Mouse (Mus musculus) skeletal muscle tissue, adult 2 months (tissue): ENCODE data around the gene Wnt10b.

ENCODE experiments used
- DNase-seq: peaks from one replicate; pipeline ENCODE4 v3.0.0-alpha.2; 2012; ENCODE audit warnings: low read depth, low spot score

The Wnt10b gene

DNA sequence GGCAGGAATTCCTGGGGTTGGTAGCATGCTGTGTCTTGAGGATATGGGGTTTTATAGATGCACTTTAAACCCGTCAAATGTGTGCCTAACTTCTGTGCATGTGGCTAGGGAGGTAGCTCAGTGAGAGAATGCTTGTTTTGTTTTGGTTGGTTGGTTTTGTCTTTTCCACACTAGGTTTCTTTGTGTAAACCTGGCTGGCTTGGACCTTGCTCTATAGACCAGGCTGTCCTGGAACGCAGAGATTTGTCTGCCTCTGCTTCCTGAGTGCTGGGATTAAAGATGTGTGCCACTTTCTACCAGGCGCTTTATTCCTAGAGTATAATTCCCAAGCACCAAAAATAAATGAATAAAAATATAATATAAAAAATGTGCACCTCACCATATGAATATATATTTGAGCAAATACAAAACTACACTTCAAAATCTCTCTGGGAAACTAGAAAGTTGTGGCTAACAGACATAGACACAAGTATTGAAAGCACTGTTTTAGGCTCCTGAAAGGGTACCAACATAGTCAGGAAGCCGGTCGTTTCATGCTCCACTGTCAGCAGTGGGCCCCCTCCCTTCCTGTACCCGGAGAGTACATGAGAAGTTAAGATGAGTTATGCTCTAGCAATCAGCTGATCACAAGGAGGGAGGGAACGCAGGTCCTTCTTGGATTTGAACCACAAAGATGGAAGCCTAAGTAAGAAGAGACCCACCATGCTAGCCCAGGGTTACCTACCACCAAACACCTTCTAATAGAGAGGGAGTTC lies 48.0 kb downstream of the Wnt10b start:
- no peak for DNase-seq

DNA sequence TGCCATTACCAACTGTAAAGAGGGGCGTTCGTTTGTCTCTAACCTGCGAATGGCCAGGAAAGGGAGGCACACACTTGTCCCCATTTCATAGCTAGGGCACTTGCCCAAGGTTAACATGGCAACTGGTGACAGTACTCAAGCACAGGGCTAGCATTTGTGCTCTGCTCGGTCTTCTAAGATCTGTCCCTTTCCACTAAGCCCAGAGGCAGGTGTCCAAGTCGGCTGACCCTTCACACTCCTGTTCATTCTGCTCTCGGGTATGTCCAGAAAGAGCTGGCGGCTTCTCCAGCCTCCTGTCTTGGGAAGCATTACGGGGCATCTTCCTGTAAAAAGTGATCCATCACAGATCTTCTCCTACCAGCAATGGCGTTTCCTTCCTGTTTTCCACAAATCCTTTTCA lies 49.6 kb downstream of the Wnt10b start:
- no peak for DNase-seq

DNA sequence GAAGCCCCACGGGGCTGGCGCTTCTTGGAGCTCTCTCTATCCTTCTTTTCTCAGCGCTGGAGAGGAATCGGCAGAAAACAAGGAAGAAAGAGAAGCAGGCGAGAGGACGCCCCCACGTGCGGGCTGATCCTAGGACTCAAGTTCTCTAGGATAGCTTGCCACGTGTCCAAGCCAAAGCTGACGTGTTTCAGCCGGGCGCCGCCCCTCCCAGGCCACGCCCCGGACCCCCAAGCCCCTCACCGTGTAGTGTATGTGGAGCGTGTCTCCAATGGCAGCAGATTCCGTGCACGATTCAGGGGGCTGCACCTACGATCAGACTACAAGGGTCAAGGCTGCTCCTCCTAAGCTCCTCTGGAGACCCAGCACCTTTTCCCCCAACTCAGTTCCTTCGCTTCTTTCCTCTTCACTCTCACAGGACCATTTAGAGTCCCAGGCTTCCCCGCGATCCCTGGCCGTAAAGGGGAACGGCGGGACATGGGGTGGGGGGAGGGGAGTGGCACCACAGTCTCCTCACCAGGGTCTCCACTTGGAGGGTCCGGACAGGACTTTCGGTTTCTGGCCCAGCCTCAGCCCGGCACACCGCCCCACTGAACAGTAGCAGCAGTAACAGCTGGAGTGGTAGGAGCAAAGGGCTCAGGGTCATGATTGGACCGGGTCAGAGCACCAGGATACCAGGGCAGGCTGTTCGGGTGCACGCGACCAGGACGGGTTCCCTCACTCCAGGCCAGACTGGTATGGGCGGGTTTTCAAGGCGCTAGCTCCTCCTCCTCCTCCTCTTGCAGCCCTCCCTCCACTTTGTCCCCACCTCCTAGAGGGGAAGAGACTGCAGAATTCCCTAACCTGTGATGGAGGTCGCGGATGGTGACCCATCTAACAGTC lies 50.3 kb downstream of the Wnt10b start, which contains the start of gene Fkbp11:
TSS of gene Fkbp11 (minus strand) at position 756 of the 879 bp plus-strand sequence.
- peak; percentile 25 for DNase-seq

DNA sequence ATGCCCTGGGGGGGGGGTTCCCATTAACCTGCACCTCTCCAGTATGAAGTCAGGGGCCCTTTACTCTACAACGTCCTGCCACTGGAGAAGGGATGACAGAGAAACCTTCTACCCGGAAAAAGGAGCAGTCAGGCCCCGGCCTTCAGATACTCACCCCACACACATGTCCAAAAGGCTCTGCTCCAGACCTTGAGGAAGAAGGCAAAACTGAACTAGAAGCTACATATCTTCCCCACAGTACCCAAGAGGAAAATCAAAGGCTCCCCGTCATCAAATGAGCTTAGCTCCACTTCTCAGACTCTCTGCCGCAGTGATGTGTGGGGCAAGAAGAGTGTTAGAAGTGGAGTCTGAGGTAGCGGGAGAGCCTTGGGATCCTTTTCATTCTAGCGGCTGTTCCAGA lies 51.2 kb downstream of the Wnt10b start:
- no peak for DNase-seq

DNA sequence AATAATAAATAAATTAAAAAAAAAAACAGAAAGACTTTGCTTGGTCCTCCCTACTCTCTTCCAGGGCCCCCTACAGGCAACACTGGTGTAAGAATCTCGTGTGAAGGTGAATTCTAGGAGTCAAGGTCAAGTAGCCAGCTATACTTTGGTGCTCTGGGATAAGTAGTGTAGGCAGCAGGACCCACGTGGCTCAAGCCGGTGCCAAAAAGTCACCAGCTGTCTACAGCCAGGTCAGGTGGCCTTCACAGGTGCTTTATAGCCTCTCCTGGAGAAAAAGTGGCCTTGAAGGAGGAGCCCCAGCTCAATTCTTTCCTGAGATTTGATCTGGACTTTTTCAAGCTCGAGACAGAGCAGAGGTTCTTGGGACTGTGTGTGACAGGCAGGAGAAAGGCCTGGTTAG lies 51.9 kb downstream of the Wnt10b start:
- no peak for DNase-seq

DNA sequence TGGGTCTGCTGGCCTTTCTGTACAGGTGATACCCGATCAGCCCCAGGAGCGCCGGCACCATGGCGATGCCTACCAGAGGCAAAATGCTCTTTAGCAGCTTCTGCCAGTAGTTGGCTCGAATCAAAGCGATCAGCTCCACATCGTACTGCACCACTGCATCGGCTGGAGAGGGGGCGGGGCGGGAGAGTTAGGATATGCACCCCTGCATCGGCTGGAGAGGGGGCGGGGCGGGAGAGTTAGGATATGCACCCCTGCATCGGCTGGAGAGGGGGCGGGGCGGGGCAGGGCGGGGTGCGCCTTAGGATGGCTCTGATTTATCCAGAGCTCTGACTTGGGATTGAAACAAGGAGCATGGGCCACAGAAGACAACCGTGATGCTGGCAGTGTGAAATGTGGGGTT lies 53.5 kb downstream of the Wnt10b start:
- no peak for DNase-seq

DNA sequence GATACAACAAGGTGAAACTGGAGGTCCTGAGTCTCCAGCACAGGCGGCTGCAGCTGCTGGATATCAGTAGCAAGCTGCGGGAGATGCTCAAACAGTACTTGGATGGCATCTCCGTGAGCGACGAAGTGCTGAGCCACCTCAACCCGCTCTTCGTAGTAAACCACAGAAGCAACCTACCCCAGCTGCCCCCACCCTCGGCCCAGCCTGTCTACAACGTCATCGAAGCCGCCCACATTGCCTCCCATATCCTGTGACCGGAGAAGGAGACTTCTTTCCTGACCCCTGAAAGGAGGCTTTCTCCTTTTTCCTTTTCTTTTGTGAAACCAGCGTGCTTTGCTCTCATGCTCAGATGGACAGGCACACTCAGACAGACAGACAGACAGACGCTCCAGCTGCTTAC lies 55.1 kb downstream of the Wnt10b start:
- DNase-seq: no peak

DNA sequence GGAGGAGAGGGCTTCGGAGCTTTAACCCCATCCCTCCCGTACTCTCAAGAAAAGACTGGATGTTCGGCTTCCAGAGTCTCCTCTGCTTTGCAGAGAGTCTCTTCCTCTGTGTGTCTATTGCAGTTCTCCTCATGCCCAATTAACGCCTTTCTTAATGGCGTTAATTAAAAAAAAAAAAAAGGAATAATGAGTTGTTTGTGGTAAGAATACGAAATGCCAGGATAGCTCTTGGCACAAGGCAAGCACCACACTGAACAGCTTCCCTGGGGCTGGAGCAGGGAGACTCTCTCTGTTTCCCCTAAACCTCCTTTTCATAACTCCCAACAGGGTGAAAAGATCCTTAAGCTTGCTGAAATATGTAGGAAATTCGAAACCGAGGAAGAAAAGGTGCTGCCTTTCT lies 55.8 kb downstream of the Wnt10b start:
- DNase-seq: no peak
